26 mouse cellular contexts compared by ENCODE assay signal in genomic region chr12:77776011-77776546, GRCm38 (mm10).
DNase-seq lines count a peak whose midpoint lies in the region; ATAC-seq lines count a peak whose summit lies in the region.
"Had no signal": no experiment of that assay in that cellular context is flagged by ENCODE, and none has a peak within 500 bp of the region (broad histone marks: within the 10 kb centered on the region; RNA-seq: fewer than 3 reads in every experiment).

No protein-coding gene starts in this region.

- H3K27me3 ChIP-seq in heart, embryonic 11.5 days (ENCODE audit: control insufficient read depth, insufficient read depth, low read length), result 0 out of 2 replicates have a peak, but pooled peaks cover 3% of the 10 kb centered on the region
- no peaks in the 10 kb centered on the region for H3K27me3 ChIP-seq in midbrain, embryonic 11.5 days (ENCODE audit: control insufficient read depth, insufficient read depth, low read length)
- H3K27me3 ChIP-seq in midbrain, embryonic 10.5 days (ENCODE audit: low read depth, poor library complexity, severe bottlenecking), result peaks cover 9% of the 10 kb centered on the region; the same call in 1 of the 2 replicates
- H3K27me3 ChIP-seq in midbrain, embryonic 13.5 days, result no peaks in the 10 kb centered on the region
- no peaks in the 10 kb centered on the region for H3K27me3 ChIP-seq in neural tube, embryonic 15.5 days (replicated peaks)
- H3K27me3 ChIP-seq: embryonic facial prominence, embryonic 13.5 days; intestine, embryonic 15.5 days; liver, embryonic 12.5 days; megakaryocyte, embryonic 14.5 days had no signal

- DNase-seq in heart, adult 11 months, result peak; percentile 55
- DNase-seq in midbrain, embryonic 11.5 days (ENCODE audit: low spot score, missing footprints), result peak; percentile 57
- DNase-seq in midbrain, embryonic 10.5 days (ENCODE audit: low spot score), result no peak
- DNase-seq in yolk sac, embryonic 10.5 days (ENCODE audit: low spot score), result no peak
- DNase-seq: adrenal gland, postnatal 25 days; cerebellum, adult 18-20 months; gastrocnemius, postnatal 36 days; heart, adult 2 months; heart, postnatal 10 days; kidney, adult 2 months; kidney, postnatal 4 days; layer of hippocampus, postnatal 36 days; left cerebral cortex, postnatal 4 days; liver, postnatal 0 days; lung, postnatal 4 days; thymus, adult 2 months; thymus, postnatal 36 days had no signal

- WGBS in heart, embryonic 11.5 days (ENCODE audit: insufficient replicate concordance), result 79% methylated on average over 6 of the region's 6 CpGs
- WGBS in midbrain, embryonic 11.5 days, result 78% methylated on average over 6 of the region's 6 CpGs
- WGBS in midbrain, embryonic 10.5 days, result 87% methylated on average over 6 of the region's 6 CpGs
- WGBS in midbrain, embryonic 13.5 days, result 49% methylated on average over 6 of the region's 6 CpGs
- 46% methylated on average over 6 of the region's 6 CpGs for WGBS in neural tube, embryonic 15.5 days

- H3K9me3 ChIP-seq in heart, embryonic 11.5 days (replicated peaks; ENCODE audit: control insufficient read depth, low read length), result no peaks in the 10 kb centered on the region
- no peaks in the 10 kb centered on the region for H3K9me3 ChIP-seq in midbrain, embryonic 11.5 days (ENCODE audit: control insufficient read depth, low read length)
- H3K9me3 ChIP-seq in midbrain, embryonic 10.5 days (replicated peaks), result no peaks in the 10 kb centered on the region
- H3K9me3 ChIP-seq in midbrain, embryonic 13.5 days, result no peaks in the 10 kb centered on the region
- no peaks in the 10 kb centered on the region for H3K9me3 ChIP-seq in neural tube, embryonic 15.5 days (replicated peaks)
- H3K9me3 ChIP-seq: embryonic facial prominence, embryonic 13.5 days; heart, embryonic 13.5 days; intestine, embryonic 15.5 days; liver, embryonic 12.5 days; megakaryocyte, embryonic 14.5 days had no signal

- no peak overlapping the region for H3K4me2 ChIP-seq in heart, embryonic 11.5 days
- no peak overlapping the region for H3K4me2 ChIP-seq in midbrain, embryonic 11.5 days
- no peak overlapping the region for H3K4me2 ChIP-seq in midbrain, embryonic 13.5 days (replicated peaks)
- H3K4me2 ChIP-seq in neural tube, embryonic 15.5 days, result no peak overlapping the region
- H3K4me2 ChIP-seq: embryonic facial prominence, embryonic 13.5 days; heart, embryonic 13.5 days; intestine, embryonic 15.5 days; liver, embryonic 12.5 days had no signal

- ATAC-seq in heart, embryonic 11.5 days (replicated peaks; ENCODE audit: insufficient number of reproducible peaks, low FRiP score, low TSS enrichment), result no peak
- no peak for ATAC-seq in midbrain, embryonic 11.5 days (ENCODE audit: low FRiP score)
- ATAC-seq in midbrain, embryonic 13.5 days, result peak; percentile 67; the same call in 1 of the 2 replicates
- ATAC-seq in neural tube, embryonic 15.5 days (ENCODE audit: low FRiP score), result peak; percentile 50; the same call in 1 of the 2 replicates
- ATAC-seq: intestine, embryonic 15.5 days; liver, embryonic 12.5 days; liver, postnatal 0 days had no signal

- no peaks in the 10 kb centered on the region for H3K4me1 ChIP-seq in heart, embryonic 11.5 days (ENCODE audit: control insufficient read depth, insufficient read depth, low read length)
- peaks cover 5% of the 10 kb centered on the region for H3K4me1 ChIP-seq in midbrain, embryonic 11.5 days (ENCODE audit: control insufficient read depth, insufficient read depth, low read length)
- H3K4me1 ChIP-seq in midbrain, embryonic 10.5 days, result peaks cover 13% of the 10 kb centered on the region
- peaks cover 35% of the 10 kb centered on the region for H3K4me1 ChIP-seq in midbrain, embryonic 13.5 days (replicated peaks)
- H3K4me1 ChIP-seq in neural tube, embryonic 15.5 days, result peaks cover 29% of the 10 kb centered on the region
- H3K4me1 ChIP-seq: embryonic facial prominence, embryonic 13.5 days; heart, embryonic 13.5 days; intestine, embryonic 15.5 days; liver, embryonic 12.5 days; megakaryocyte, embryonic 14.5 days had no signal

- H3K9ac ChIP-seq in heart, embryonic 11.5 days (ENCODE audit: low read depth, low read length), result no peak overlapping the region
- H3K9ac ChIP-seq in midbrain, embryonic 11.5 days (ENCODE audit: low read length), result no peak overlapping the region
- no peak overlapping the region for H3K9ac ChIP-seq in midbrain, embryonic 13.5 days (replicated peaks)
- 0 out of 2 replicates have a peak overlapping the region, but pooled peaks have one; percentile 10 for H3K9ac ChIP-seq in neural tube, embryonic 15.5 days (replicated peaks)
- H3K9ac ChIP-seq: embryonic facial prominence, embryonic 13.5 days; heart, embryonic 13.5 days; intestine, embryonic 15.5 days; liver, embryonic 12.5 days; liver, postnatal 0 days had no signal

- no peaks in the 10 kb centered on the region for H3K36me3 ChIP-seq in heart, embryonic 11.5 days (ENCODE audit: control insufficient read depth, insufficient read depth, low read length)
- H3K36me3 ChIP-seq in midbrain, embryonic 11.5 days (ENCODE audit: control insufficient read depth, insufficient read depth, low read length), result no peaks in the 10 kb centered on the region
- no peaks in the 10 kb centered on the region for H3K36me3 ChIP-seq in midbrain, embryonic 10.5 days
- H3K36me3 ChIP-seq in midbrain, embryonic 13.5 days, result no peaks in the 10 kb centered on the region
- H3K36me3 ChIP-seq in neural tube, embryonic 15.5 days, result no peaks in the 10 kb centered on the region
- H3K36me3 ChIP-seq: embryonic facial prominence, embryonic 13.5 days; heart, embryonic 13.5 days; intestine, embryonic 15.5 days; liver, embryonic 12.5 days had no signal

- H3K4me3 ChIP-seq in heart, embryonic 11.5 days (ENCODE audit: low read depth, low read length), result no peak overlapping the region
- no peak overlapping the region for H3K4me3 ChIP-seq in midbrain, embryonic 11.5 days (ENCODE audit: low read depth, low read length)
- H3K4me3 ChIP-seq in midbrain, embryonic 10.5 days, result no peak overlapping the region
- H3K4me3 ChIP-seq in midbrain, embryonic 13.5 days (replicated peaks), result no peak overlapping the region
- H3K4me3 ChIP-seq in neural tube, embryonic 15.5 days (replicated peaks), result no peak overlapping the region
- H3K4me3 ChIP-seq: embryonic facial prominence, embryonic 13.5 days; heart, adult 2 months; heart, embryonic 13.5 days; intestine, embryonic 15.5 days; liver, embryonic 12.5 days; megakaryocyte, embryonic 14.5 days had no signal

- no peak overlapping the region for H3K27ac ChIP-seq in heart, embryonic 11.5 days (ENCODE audit: low read depth, low read length)
- no peak overlapping the region for H3K27ac ChIP-seq in midbrain, embryonic 11.5 days (ENCODE audit: low read depth, low read length)
- no peak overlapping the region for H3K27ac ChIP-seq in midbrain, embryonic 10.5 days (replicated peaks)
- H3K27ac ChIP-seq in midbrain, embryonic 13.5 days, result 0 out of 2 replicates have a peak overlapping the region, but pooled peaks have one; percentile 11
- H3K27ac ChIP-seq in neural tube, embryonic 15.5 days (replicated peaks), result peak overlapping the region; percentile 23; the same call in 1 of the 2 replicates
- H3K27ac ChIP-seq: embryonic facial prominence, embryonic 13.5 days; heart, adult 2 months; heart, embryonic 13.5 days; intestine, embryonic 15.5 days; kidney, postnatal 0 days; liver, embryonic 12.5 days had no signal

Comparison
In these comparisons a context has a peak if more than half of its experiments do, and no peak if none do; other contexts are left out.
1. DNase-seq: peak in heart, adult 11 months (single experiment) and midbrain, embryonic 11.5 days (single experiment); none in midbrain, embryonic 10.5 days (single experiment) and yolk sac, embryonic 10.5 days (single experiment).
2. ATAC-seq: peak in midbrain, embryonic 13.5 days (single experiment) and neural tube, embryonic 15.5 days (single experiment); none in heart, embryonic 11.5 days (single experiment) and midbrain, embryonic 11.5 days (single experiment).
3. H3K27ac ChIP-seq: peak in midbrain, embryonic 13.5 days (single experiment) and neural tube, embryonic 15.5 days (single experiment); none in heart, embryonic 11.5 days (single experiment), midbrain, embryonic 11.5 days (single experiment) and midbrain, embryonic 10.5 days (single experiment).